Mouse (Mus musculus) kidney, adult 2 months (tissue): ENCODE data around the gene Gnb5.

Experiments used
- CTCF ChIP-seq: fragments of 200-500 bp; conservative IDR thresholded peaks from 2 replicates; pipeline ENCODE4 v1.5.1; 2011; ENCODE audit warnings: low read depth, mild to moderate bottlenecking, control low read depth, low read length, moderate library complexity, mixed read lengths; ENCODE audit not compliant: insufficient read depth, insufficient read length
- POLR2A ChIP-seq: fragments of 200-500 bp; IDR thresholded peaks from one replicate; pipeline ENCODE4 v1.6.1; 2011; ENCODE audit warnings: low read depth, low read length, control low read depth

DNA sequence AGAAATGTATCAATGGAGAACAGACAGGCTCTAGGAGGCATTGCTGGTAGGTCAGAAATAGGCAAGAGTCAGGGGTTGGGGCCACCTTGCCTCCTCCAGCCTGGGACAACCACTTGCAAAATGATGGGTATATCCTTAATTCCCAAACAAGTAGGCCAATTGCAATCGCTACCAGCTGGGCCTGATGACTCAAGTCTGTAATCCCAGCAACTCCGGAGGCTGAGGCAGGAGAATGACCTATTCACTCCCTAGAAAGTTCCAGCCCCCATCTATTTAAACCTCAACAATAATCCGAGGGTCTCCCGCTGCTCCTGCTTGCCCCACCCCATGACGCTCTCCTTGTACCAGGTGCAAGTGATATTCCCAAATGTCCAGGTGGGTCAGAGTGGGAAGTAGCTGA, 41.4 kb downstream of the Gnb5 start, which contains the start of gene Bcl2l10:
- TF ChIP-seq CTCF, result no peak
- no peak for TF ChIP-seq POLR2A
